Mouse (Mus musculus) layer of hippocampus, adult 9-10 months (tissue): Measurements from ENCODE around the gene Specc1l.
"Not testable (repeated sequence)": the region's sequence is repeated elsewhere in the genome, so short reads cannot be mapped to it uniquely, and the experiment has no call there.

ENCODE experiments used
- DNase-seq: peaks from one replicate; pipeline ENCODE4 v3.0.0; 2022; ENCODE audit warnings: low spot score

The Specc1l gene

GRCm38 (mm10) chr10:75282648-75283047 is 70.8 kb downstream of the Specc1l start:
- no peak for DNase-seq

GRCm38 (mm10) chr10:75283821-75284220 is 71.9 kb downstream of the Specc1l start:
- DNase-seq, result no peak

- DNase-seq, result no peak
These were observed 76.7 kb downstream of the Specc1l start for GRCm38 (mm10) chr10:75288579-75288978.

- no peak for DNase-seq
These were observed 77.5 kb downstream of the Specc1l start for GRCm38 (mm10) chr10:75289392-75289791.

GRCm38 (mm10) chr10:75290650-75291049 is 78.8 kb downstream of the Specc1l start:
- DNase-seq, result no peak

- DNase-seq, result no peak
These were observed 79.5 kb downstream of the Specc1l start for GRCm38 (mm10) chr10:75291338-75291737.

GRCm38 (mm10) chr10:75292206-75292605 is 80.3 kb downstream of the Specc1l start:
- DNase-seq, result not testable (repeated sequence)

GRCm38 (mm10) chr10:75293288-75293687 is 81.4 kb downstream of the Specc1l start:
- DNase-seq, result no peak

- no peak for DNase-seq
These were observed 82.5 kb downstream of the Specc1l start for GRCm38 (mm10) chr10:75294362-75294761.

GRCm38 (mm10) chr10:75294926-75295325 is 83.1 kb downstream of the Specc1l start:
- DNase-seq, result no peak

GRCm38 (mm10) chr10:75298608-75299007 is 86.7 kb downstream of the Specc1l start:
- DNase-seq, result no peak

- DNase-seq, result no peak
These were observed 88.0 kb downstream of the Specc1l start for GRCm38 (mm10) chr10:75299785-75300418.

- no peak for DNase-seq
These were observed 89.4 kb downstream of the Specc1l start for GRCm38 (mm10) chr10:75301195-75301806.

- DNase-seq, result no peak
These were observed 90.1 kb downstream of the Specc1l start for GRCm38 (mm10) chr10:75301937-75302336.

- DNase-seq, result no peak
These were observed 90.7 kb downstream of the Specc1l start for GRCm38 (mm10) chr10:75302536-75302935.

- DNase-seq, result peak; percentile 68
These were observed 91.6 kb downstream of the Specc1l start for GRCm38 (mm10) chr10:75303324-75304048.

- peak; percentile 18 for DNase-seq
These were observed 92.2 kb downstream of the Specc1l start for GRCm38 (mm10) chr10:75304049-75304405.

- no peak for DNase-seq
These were observed 92.5 kb downstream of the Specc1l start for GRCm38 (mm10) chr10:75304413-75304812.

GRCm38 (mm10) chr10:75307130-75307529 is 95.3 kb downstream of the Specc1l start:
- no peak for DNase-seq

- DNase-seq, result no peak
These were observed 100.5 kb downstream of the Specc1l start for GRCm38 (mm10) chr10:75312361-75312760.

- DNase-seq, result no peak
These were observed 102.5 kb downstream of the Specc1l start for GRCm38 (mm10) chr10:75314190-75314980.

GRCm38 (mm10) chr10:75315756-75316155 is 103.9 kb downstream of the Specc1l start:
- DNase-seq, result no peak
